In the genomic region with DNA sequence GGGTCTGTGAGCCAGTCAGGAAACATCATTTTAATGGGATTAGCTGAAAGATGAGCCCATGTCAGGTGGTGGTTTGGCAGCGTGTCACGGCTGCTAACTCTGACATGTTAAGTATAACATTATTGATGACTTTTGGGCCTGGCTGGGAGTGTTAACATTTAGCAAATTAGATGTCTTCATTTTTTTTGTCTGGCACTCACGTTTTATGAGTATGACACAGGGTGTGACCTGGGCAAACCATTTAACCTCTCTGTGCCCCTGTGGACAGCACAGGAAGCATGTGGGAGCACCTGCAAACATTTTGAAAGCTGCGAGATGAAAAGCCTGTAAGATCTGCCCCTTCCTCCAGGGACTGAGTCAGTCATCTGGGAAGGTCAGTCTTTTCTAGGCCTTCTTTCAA, we compare ENCODE assay signal across 12 mouse cellular contexts. TPM values are rescaled to one million over a fixed set of nuclear protein-coding genes. Genes with fewer than 3 reads are reported as not detected.
DNase-seq lines count a peak whose midpoint lies in the region; TF ChIP-seq lines count a peak whose summit lies in the region.
"Had no signal": no experiment of that assay in that cellular context is flagged by ENCODE, and none has a peak within 500 bp of the region (broad histone marks: within the 10 kb centered on the region; RNA-seq: fewer than 3 reads in every experiment).

No protein-coding gene starts in this region.

- intact Hi-C loops in left cerebral cortex, postnatal 4 days (cut with DNase I): no loop called here
- intact Hi-C loops in left cerebral cortex, postnatal 25 days (cut with DNase I): no loop called here

- peaks cover 38% of the 10 kb centered on the region for H3K4me1 ChIP-seq in embryonic facial prominence, embryonic 10.5 days
- peaks cover 34% of the 10 kb centered on the region for H3K4me1 ChIP-seq in small intestine, adult 2 months (ENCODE audit: control insufficient read depth, insufficient read depth, insufficient read length, low read length)

- TF ChIP-seq CTCF in small intestine, adult 2 months (IDR thresholded peaks at IDR 0.05; ENCODE audit: extremely low read depth, insufficient read length, insufficient replicate concordance, low read depth, low read length): no peak

- no peak overlapping the region for H3K4me3 ChIP-seq in embryonic facial prominence, embryonic 10.5 days
- H3K4me3 ChIP-seq in small intestine, adult 2 months (ENCODE audit: low read depth, low read length): no peak overlapping the region
- H3K4me3 ChIP-seq: liver, embryonic 15.5 days; midbrain, embryonic 13.5 days had no signal

- no peak for TF ChIP-seq POLR2A in small intestine, adult 2 months (IDR thresholded peaks at IDR 0.05; ENCODE audit: low read depth, low read length)

- WGBS in embryonic facial prominence, embryonic 10.5 days: 18% methylated on average over 4 of the region's 4 CpGs
- WGBS in small intestine, adult 2 months: 24% methylated on average over 4 of the region's 4 CpGs

- peak; percentile 57 for DNase-seq in adrenal gland, adult 2 months
- DNase-seq in adrenal gland, postnatal 4 days (ENCODE audit: low spot score in 2 of 2): no peak
- peak; percentile 9 for DNase-seq in left cerebral cortex, postnatal 4 days
- no peak for DNase-seq in left cerebral cortex, postnatal 25 days (ENCODE audit: low spot score in 2 of 2)
- peak; percentile 21 for DNase-seq in embryonic facial prominence, embryonic 10.5 days (ENCODE audit: low spot score)
- DNase-seq in thymus, postnatal 14 days: no peak
- DNase-seq in left cerebral cortex, adult 8-10 months (ENCODE audit: low spot score in 2 of 2): no peak
- DNase-seq: cerebellum, adult 11-12 months had no signal

- H3K27me3 ChIP-seq in embryonic facial prominence, embryonic 10.5 days (replicated peaks; ENCODE audit: low read depth, poor library complexity, severe bottlenecking): peaks cover 31% of the 10 kb centered on the region
- H3K27me3 ChIP-seq in small intestine, adult 2 months (ENCODE audit: control insufficient read depth, insufficient read depth, low read length): no peaks in the 10 kb centered on the region

- no peaks in the 10 kb centered on the region for H3K9me3 ChIP-seq in embryonic facial prominence, embryonic 10.5 days
- H3K9me3 ChIP-seq: liver, embryonic 15.5 days; midbrain, embryonic 13.5 days had no signal

- no peak overlapping the region for H3K27ac ChIP-seq in embryonic facial prominence, embryonic 10.5 days (replicated peaks)
- H3K27ac ChIP-seq in small intestine, adult 2 months (ENCODE audit: insufficient read depth, low read depth, low read length): peak overlapping the region; percentile 59
- H3K27ac ChIP-seq: hindbrain, postnatal 0 days; liver, embryonic 15.5 days; midbrain, embryonic 13.5 days had no signal

- H3K36me3 ChIP-seq in embryonic facial prominence, embryonic 10.5 days (replicated peaks): no peaks in the 10 kb centered on the region
- H3K36me3 ChIP-seq in small intestine, adult 2 months (ENCODE audit: control insufficient read depth, insufficient read depth, low read length): no peaks in the 10 kb centered on the region
- H3K36me3 ChIP-seq: liver, embryonic 15.5 days; midbrain, embryonic 13.5 days had no signal

RNA-seq across cellular contexts. Expression of a gene that starts 2.6 kb away (rescaled TPM):
- total RNA-seq in adrenal gland, adult 2 months (2021): 10 to 100 TPM; 48.7 to 56.5 TPM
- polyA plus RNA-seq in adrenal gland, adult 2 months (2012; rRNA removed): 20.5 and 23.4 TPM in 2 replicates
- 10 to 100 TPM; 64.8 to 68.2 TPM for total RNA-seq in adrenal gland, postnatal 4 days (2021)
- total RNA-seq in left cerebral cortex, postnatal 4 days (2021): 100 to 1,000 TPM in 1 of 2 experiments, 10 to 100 TPM in 1; 92.7 to 107 TPM
- total RNA-seq in left cerebral cortex, postnatal 25 days (2021): 10 to 100 TPM; 91.5 to 99.8 TPM
- polyA plus RNA-seq in embryonic facial prominence, embryonic 10.5 days (2016; fragmentation: Nextera tagmentation; extraction: Ambion mirVana): 8.0 and 12.5 TPM in 2 replicates
- polyA plus RNA-seq in small intestine, adult 2 months (2012; rRNA removed): 13.0 and 29.1 TPM in 2 replicates
- total RNA-seq in left cerebral cortex, adult 8-10 months (2022): 10 to 100 TPM; 79.6 to 96.8 (median 90.7) TPM

Comparison
In these comparisons a context has a peak if more than half of its experiments do, and no peak if none do; other contexts are left out.
1. DNase-seq: peak in adrenal gland, adult 2 months (single experiment), left cerebral cortex, postnatal 4 days (single experiment) and embryonic facial prominence, embryonic 10.5 days (single experiment); none in adrenal gland, postnatal 4 days (0 of 2), left cerebral cortex, postnatal 25 days (0 of 2), thymus, postnatal 14 days (single experiment) and left cerebral cortex, adult 8-10 months (0 of 2).